Mouse (Mus musculus) macrophage (primary cell): Measurements from ENCODE around the gene Tep1. TPM values are rescaled to one million over a fixed set of nuclear protein-coding genes. Genes with fewer than 3 reads are reported as not detected.
A peak's percentile ranks its signal among the peaks of the same experiment; 100 is the strongest.
"Not testable (repeated sequence)": the region's sequence is repeated elsewhere in the genome, so short reads cannot be mapped to it uniquely, and the experiment has no call there.

Source experiments
- H3K27ac ChIP-seq: fragments of 350-480 bp; formaldehyde crosslinking; 2 replicates; pipeline ENCODE4 v1.9.0; 2021
- H3K36me3 ChIP-seq: fragments of 350-480 bp; formaldehyde crosslinking; 2 replicates; pipeline ENCODE4 v1.9.0; 2021; ENCODE audit errors: inconsistent target
- H3K4me3 ChIP-seq: fragments of 350-480 bp; formaldehyde crosslinking; 2 replicates; pipeline ENCODE4 v1.9.0; 2021; ENCODE audit errors: inconsistent target
- H3K79me2 ChIP-seq: fragments of 350-480 bp; formaldehyde crosslinking; 2 replicates; pipeline ENCODE4 v1.9.0; 2021; ENCODE audit errors: inconsistent target
- WGBS: methylation state at CpG from one replicate; pipeline ENCODE4 v1.1.7; 2026; ENCODE audit warnings: inconsistent platforms; ENCODE audit not compliant: missing documents; 5-methylcytosine and 5-hydroxymethylcytosine counted together
- polyA plus RNA-seq: library from polyadenylated mRNA; stranded (reverse); fragments of 250-400 nt; gene quantifications from 3 replicates; pipeline ENCODE4 v1.2.4, GENCODE M21; 2018; ENCODE audit warnings: inconsistent platforms
- total RNA-seq, 78 experiments: library from RNA; depleted of rRNA; stranded (reverse); fragments of 250-400 nt; gene quantifications; 1 replicate in 9 of 78; 2 replicates in 24 of 78; 3 replicates in 43 of 78; 4 replicates in 2 of 78; pipeline ENCODE4 v1.2.4; 2018; ENCODE audit warnings: inconsistent platforms in 56 of 78

Gene Tep1
- total RNA-seq (2018; cell fraction: chromatin; rRNA removed), result 100 to 1,000 TPM in 25 of 26 experiments, 10 to 100 TPM in 1; 88.0 to 637 (median 395) TPM
- 100 to 1,000 TPM in 21 of 26 experiments, 10 to 100 TPM in 5; 72.3 to 155 (median 121) TPM for total RNA-seq (2018; cell fraction: cytosol; rRNA removed)
- 100 to 1,000 TPM in 24 of 26 experiments, 10 to 100 TPM in 2; 66.3 to 383 (median 272) TPM for total RNA-seq (2018; cell fraction: nucleus; rRNA removed)
- polyA plus RNA-seq, result 54.3 to 116 TPM (median 85.4 TPM) in 3 replicates

GRCm38 (mm10) chr14:50869889-50870804, at the start of gene Tep1:
Tep1 (minus strand) TSS chr14:50870560.
- peak within 1 kb of the TSS; percentile 66 for H3K4me3 ChIP-seq
- WGBS, result 2% methylated on average over 32 of the region's 32 CpGs
- H3K79me2 ChIP-seq, result peaks cover 46% of the 10 kb centered on the region
- H3K36me3 ChIP-seq, result peaks cover 14% of the 10 kb centered on the region; the same call in 1 of the 2 replicates
- peak within 1 kb of the TSS; percentile 92 for H3K27ac ChIP-seq

DNA sequence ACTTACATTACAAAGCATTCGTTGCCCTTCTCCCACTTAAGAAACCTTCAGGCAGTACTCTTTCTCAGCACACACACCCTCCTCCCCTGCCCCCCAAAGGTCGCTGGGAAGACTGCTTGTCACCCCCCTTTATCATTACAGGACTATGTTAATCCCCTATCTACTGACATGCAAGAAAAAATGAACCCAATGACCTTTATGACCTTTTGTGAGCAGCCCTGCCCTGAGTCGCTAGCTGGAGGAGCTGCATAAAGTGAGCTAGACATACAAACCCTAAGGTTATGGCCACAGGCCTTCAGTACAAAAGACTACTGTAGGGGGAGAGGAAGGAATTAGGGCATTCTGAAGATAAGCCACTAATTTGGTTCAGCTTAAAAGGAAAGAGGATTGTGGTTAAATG, 41.0 kb upstream of the Tep1 start:
- Histone ChIP-seq H3K79me2 (no peaks in the 10 kb centered on the region), H3K27ac (no peak overlapping the region), H3K36me3 (peaks cover 35% of the 10 kb centered on the region), H3K4me3 (no peak overlapping the region)
- WGBS, result 92% methylated on average over 3 of the region's 3 CpGs

DNA sequence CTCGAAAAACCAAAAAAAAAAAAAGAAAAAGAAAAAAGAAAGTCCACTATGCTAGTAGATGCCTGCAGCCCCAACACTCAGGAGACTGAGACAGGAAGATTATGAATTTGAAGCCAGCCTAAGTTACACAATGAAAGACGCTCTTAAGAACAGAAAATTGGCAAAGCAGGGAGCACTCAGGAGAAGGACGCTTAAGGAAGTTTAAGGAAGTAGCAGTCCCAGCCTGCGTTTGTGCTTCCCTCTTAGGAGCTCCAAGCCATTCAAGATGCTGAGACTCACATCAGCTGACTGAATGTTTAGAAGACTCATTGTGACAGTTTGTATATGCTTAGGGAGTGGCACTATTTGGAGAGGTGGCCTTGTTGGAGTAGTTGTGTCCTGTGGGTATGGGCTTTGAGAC, 37.8 kb upstream of the Tep1 start:
- H3K36me3 ChIP-seq, result peaks cover 6% of the 10 kb centered on the region; the same call in 1 of the 2 replicates
- WGBS, result 31% methylated on average over 3 of the region's 4 CpGs
- H3K27ac ChIP-seq, result no peak overlapping the region
- H3K4me3 ChIP-seq, result no peak overlapping the region
- no peaks in the 10 kb centered on the region for H3K79me2 ChIP-seq

DNA sequence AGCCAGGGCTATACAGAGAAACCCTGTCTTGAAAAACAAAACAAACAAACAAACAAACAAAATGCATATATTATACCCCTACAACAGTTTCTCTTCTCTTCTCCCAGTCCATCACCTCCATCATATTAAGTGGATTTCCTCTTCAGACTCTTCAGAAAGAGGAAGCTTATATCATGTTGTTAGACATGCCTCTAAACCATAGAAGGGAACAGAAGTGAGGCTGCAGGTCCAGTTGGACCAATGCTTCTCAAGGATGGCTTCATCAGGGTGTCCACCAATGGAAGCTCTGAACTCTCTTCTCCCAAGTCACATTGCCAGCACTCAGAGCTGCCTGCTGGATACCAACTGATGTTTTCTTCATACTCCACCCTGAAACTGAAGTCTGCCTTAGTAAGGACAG, 35.0 kb upstream of the Tep1 start:
- not testable (repeated sequence) for H3K27ac ChIP-seq, H3K79me2 ChIP-seq, H3K4me3 ChIP-seq, H3K36me3 ChIP-seq

DNA sequence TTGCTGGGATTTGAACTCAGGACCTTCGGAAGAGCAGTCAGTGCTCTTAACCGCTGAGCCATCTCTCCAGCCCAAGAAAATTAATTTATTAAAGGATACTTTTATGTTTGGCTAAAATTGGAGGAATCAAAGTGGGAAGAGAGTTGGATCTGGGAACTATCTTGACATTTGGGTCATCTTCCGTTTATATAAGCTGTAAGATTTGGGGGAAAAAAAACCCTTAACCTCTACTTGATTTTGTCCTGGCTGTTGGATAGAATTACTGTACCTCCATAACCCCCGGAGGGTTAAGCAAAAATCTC, 34.4 kb upstream of the Tep1 start:
- H3K4me3 ChIP-seq, result no peak overlapping the region
- H3K79me2 ChIP-seq, result no peaks in the 10 kb centered on the region
- 93% methylated on average over 3 of the region's 4 CpGs for WGBS
- H3K27ac ChIP-seq, result no peak overlapping the region
- H3K36me3 ChIP-seq, result no peaks in the 10 kb centered on the region

DNA sequence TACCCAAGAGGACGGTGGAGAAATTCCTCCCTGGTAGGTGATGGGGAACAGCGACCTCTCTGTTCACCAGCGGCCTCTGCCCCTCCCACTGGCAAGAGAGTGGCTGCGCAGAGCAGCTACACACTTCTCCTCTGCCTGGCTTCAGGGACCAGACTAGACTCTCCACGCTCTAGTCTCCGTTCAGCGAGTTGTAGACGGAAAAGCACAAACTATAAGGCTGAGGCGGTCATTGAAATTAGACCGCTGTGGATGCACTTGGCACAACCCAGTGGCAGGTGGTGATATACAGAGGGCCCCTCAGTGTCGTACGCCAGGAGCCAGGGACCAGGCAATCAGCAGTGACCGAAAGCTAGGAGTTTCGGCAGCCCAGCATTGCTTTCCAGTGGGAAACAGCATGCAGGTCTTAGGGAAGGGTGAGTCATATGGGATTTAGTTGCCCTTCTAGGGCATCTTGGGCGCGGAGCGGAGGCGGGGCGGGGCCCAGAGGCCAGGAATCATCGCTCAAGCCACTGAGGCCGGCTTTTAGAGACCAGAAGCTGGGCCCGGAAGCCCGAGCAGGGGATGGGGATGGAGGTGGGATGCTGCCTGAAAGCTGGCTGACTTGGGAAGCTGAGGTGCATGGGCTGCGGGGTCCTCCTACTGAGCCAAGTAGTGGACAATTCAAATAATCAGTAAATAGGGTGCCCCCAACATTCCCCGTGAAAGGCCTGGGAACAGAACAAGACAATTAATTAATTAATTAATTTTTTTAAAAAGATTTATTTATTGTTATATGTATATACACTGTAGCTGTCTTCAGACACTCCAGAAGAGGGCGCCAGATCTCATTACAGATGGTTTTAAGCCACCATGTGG, 33.8 kb upstream of the Tep1 start:
- Histone ChIP-seq H3K79me2 (no peaks in the 10 kb centered on the region), H3K27ac (no peak overlapping the region), H3K4me3 (no peak overlapping the region; the same call in 1 of the 2 replicates), H3K36me3 (no peaks in the 10 kb centered on the region)
- WGBS, result 52% methylated on average over 25 of the region's 26 CpGs

DNA sequence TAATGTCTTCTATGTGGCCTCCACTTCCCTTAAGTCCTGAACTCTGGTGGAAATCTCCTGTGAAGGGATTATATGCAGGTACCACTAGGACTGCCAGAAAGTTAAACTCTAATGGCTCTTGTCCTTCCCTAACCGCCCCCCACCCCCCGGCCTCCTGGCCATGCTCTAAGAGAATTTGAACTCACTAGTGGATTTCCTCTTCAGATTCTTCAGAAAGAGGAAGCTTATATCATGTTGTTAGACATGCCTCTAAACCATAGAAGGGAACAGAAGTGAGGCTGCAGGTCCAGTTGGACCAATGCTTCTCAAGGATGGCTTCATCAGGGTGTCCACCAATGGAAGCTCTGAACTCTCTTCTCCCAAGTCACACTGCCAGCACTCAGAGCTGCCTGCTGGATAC, 27.6 kb upstream of the Tep1 start:
- H3K36me3 ChIP-seq, H3K79me2 ChIP-seq, H3K4me3 ChIP-seq: not testable (repeated sequence)
- H3K27ac ChIP-seq, result peak overlapping the region; percentile 54
- 13% methylated on average over 2 of the region's 2 CpGs for WGBS

DNA sequence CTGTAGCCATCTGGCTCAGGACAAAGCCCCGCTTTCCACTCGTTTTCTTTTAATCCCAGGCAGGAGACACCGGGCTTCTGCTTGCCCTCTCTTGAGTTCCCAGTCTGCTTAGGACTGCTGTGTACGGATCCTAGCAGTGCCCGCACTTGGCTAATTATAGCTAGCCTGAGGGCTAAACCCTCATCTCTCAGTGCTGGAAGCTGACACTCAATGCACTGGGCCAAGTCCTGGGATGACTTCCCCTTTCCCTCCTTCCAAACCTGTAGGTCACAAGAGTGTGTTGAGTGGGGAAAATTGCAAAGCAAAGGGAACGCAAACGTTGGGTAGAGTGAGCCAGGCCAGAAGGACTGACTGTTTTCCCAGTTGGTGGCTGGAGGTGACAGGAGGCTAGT, 27.0 kb upstream of the Tep1 start, which contains the start of gene Klhl33:
Gene Klhl33 (minus strand): TSS at position 134 of the 392 bp plus-strand sequence.
- Histone ChIP-seq H3K79me2 (no peaks in the 10 kb centered on the region), H3K27ac (peak within 1 kb of the TSS; percentile 54), H3K36me3 (no peaks in the 10 kb centered on the region), H3K4me3 (no peak within 1 kb of the TSS)
- WGBS, result 63% methylated on average over 7 of the region's 7 CpGs

DNA sequence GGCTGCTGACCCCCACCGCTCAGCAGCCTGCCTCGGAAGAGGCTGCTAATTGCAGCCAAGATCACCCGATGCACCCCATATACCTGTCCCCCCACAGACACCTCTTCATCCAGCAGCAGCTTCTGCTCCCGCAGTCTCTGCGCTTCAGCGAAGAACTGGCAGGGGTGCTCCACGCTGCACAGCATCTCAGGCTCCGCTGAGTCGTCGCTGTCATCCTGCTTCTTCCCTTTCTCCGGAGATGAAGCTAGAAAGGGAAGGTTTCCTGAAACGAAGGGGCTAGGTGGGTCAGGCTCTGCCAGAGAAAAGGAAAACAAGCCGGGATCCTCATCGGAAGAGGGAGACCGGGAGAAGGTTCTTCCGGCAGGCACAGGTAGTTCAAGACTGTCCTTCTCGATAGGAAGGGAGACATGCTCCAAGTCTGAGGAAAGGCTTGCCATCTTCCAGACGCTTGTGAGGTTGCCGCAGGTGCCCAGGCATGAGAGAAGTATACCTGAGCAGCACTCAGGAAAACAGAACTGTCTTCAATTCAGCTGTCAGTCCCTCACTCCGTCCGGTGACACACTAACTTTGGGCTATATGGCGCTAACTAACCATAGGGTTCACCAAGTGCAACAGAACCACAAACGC, 26.5 kb upstream of the Tep1 start:
- no peaks in the 10 kb centered on the region for H3K36me3 ChIP-seq

DNA sequence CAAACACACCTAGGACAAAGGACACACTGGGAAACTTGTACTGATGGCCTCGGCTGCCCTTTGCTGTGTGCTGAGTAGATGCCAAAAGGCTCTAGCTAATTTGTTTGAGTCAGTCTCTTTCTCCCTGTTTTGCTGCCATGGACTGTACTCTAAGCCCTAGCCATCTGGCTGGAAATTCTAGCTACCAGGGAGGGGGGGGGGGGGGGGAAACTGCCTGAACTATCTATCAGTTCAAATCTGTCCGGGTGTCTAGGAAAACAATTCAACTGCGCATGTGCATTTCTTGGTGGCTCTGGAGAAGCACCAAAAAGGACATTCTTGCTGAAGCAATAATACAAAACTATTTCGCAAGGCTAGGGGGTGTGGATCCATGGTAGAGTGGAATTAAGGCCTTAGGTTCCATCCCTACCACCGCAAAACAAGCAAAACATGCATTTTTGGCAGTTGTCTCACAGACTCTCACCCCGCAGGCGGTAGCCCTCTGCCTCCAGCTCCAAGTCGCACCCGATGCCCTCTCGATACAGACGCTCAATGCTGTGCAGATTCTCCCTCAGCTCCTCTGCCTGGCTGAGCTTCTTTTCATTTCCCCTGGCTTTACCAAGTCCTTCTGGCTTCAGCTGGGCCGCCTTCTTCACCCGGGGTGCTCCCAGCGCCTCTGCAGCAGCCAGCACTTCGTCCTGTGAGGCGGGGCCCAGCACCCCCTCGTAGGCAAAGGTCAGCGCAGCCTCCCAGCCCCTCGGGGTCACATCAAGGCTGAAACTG, 25.8 kb upstream of the Tep1 start:
- 29% methylated on average over 19 of the region's 19 CpGs for WGBS
- H3K36me3 ChIP-seq, result no peaks in the 10 kb centered on the region
- H3K4me3 ChIP-seq, result no peak overlapping the region
- H3K79me2 ChIP-seq, result no peaks in the 10 kb centered on the region
- peak overlapping the region; percentile 54 for H3K27ac ChIP-seq

More for the DNA sequence above, 26.5 kb upstream of the Tep1 start:
- WGBS, result 67% methylated on average over 22 of the region's 23 CpGs
- H3K4me3 ChIP-seq, result no peak overlapping the region
- H3K27ac ChIP-seq, result peak overlapping the region; percentile 54
- H3K79me2 ChIP-seq, result no peaks in the 10 kb centered on the region

- H3K36me3 ChIP-seq, result no peaks in the 10 kb centered on the region
- H3K79me2 ChIP-seq, result no peaks in the 10 kb centered on the region
- H3K4me3 ChIP-seq, result no peak overlapping the region
- H3K27ac ChIP-seq, result no peak overlapping the region
Measured at GRCm38 (mm10) chr14:50895407-50895806, 25.0 kb upstream of the Tep1 start.

DNA sequence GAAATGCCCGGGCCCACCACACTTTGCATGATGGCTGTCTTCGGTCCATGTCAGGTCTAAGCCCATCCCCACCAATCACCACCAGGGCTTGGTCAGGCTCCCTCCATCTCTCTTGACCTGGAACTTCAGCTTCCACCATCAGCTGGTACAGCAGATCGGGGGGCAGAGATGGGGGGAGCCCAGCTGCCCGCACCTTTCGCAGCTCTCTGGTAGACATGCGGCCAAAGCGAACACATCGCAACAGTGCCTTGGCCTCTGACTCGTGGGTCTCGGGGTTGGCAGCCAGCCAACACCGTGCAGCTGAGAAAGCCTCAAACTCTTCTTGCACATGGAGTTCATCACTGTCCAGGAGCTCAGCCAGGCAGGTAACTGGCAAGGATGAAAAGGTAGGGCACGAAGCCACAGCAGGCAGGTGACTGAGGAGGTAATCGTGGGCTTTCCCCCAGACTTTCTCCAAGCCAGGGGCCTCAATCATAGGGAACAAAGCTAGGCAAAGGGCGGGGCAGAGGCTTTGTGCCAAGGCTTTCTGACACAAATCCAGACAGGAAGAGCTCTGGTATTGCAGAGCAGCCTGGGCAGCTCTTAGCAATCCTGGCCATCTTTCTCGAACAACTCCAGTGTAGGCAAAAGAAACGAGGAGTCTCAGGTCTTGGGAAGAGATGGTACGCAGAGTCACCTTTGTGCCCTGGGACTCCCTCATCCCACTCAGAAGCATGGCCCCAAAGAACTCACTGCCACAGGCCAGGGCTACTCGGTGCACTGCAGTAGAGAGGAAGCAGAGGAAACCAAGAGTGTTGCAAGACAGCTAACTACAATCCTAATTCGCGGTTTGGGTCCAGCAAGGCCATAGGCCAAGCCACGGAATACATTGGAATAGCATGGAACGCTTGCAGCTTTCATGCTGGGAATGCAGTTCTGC, 22.4 kb upstream of the Tep1 start:
- Histone ChIP-seq H3K27ac (no peak overlapping the region), H3K36me3 (no peaks in the 10 kb centered on the region), H3K79me2 (no peaks in the 10 kb centered on the region), H3K4me3 (no peak overlapping the region)
- WGBS, result 40% methylated on average over 21 of the region's 22 CpGs

- Histone ChIP-seq H3K4me3 (no peak overlapping the region), H3K79me2 (no peaks in the 10 kb centered on the region), H3K27ac (no peak overlapping the region), H3K36me3 (no peaks in the 10 kb centered on the region)
- 55% methylated on average over 5 of the region's 7 CpGs for WGBS
Measured at GRCm38 (mm10) chr14:50892091-50892490, 21.7 kb upstream of the Tep1 start.
